Mouse (Mus musculus) CD4-positive helper T cell, adult 2 months (primary cell): Measurements from ENCODE around the gene Kdm8.

Experiments
- DNase-seq: peaks from one replicate; pipeline ENCODE4 v3.0.0-alpha.2; 2012; ENCODE audit warnings: low read depth, missing footprints, low spot score

Kdm8 gene

GRCm38 (mm10) chr7:125499927-125500868, 55.7 kb downstream of the Kdm8 start:
- DNase-seq = no peak

GRCm38 (mm10) chr7:125500879-125501278, 56.4 kb downstream of the Kdm8 start:
- DNase-seq = no peak

GRCm38 (mm10) chr7:125503374-125504092, 59.1 kb downstream of the Kdm8 start:
- DNase-seq = no peak

- DNase-seq = no peak
Measured at GRCm38 (mm10) chr7:125504618-125505017, 60.1 kb downstream of the Kdm8 start.

GRCm38 (mm10) chr7:125505568-125505967, 61.1 kb downstream of the Kdm8 start:
- DNase-seq = no peak

- peak; percentile 61 for DNase-seq
Measured at GRCm38 (mm10) chr7:125507279-125507678, 62.8 kb downstream of the Kdm8 start.

- peak; percentile 58 for DNase-seq
Measured at GRCm38 (mm10) chr7:125511432-125511831, 67.0 kb downstream of the Kdm8 start.

GRCm38 (mm10) chr7:125511852-125512251, 67.4 kb downstream of the Kdm8 start:
- peak; percentile 72 for DNase-seq
